Mouse (Mus musculus): ENCODE measurements around the gene Rnf166.

Rnf166 gene

GRCm38 (mm10) chr8:122475580-122476320, at the start of gene Rnf166, which contains the start of gene Ctu2:
Rnf166 (minus strand) TSS chr8:122476064.
Ctu2 (plus strand) TSS chr8:122476143.
- peak; percentile 96 for DNase-seq

GRCm38 (mm10) chr8:122525004-122525403, 49.1 kb upstream of the Rnf166 start:
- DNase-seq = no peak

GRCm38 (mm10) chr8:122524506-122524905, 48.6 kb upstream of the Rnf166 start:
- DNase-seq = peak; percentile 18 to 43

DNA sequence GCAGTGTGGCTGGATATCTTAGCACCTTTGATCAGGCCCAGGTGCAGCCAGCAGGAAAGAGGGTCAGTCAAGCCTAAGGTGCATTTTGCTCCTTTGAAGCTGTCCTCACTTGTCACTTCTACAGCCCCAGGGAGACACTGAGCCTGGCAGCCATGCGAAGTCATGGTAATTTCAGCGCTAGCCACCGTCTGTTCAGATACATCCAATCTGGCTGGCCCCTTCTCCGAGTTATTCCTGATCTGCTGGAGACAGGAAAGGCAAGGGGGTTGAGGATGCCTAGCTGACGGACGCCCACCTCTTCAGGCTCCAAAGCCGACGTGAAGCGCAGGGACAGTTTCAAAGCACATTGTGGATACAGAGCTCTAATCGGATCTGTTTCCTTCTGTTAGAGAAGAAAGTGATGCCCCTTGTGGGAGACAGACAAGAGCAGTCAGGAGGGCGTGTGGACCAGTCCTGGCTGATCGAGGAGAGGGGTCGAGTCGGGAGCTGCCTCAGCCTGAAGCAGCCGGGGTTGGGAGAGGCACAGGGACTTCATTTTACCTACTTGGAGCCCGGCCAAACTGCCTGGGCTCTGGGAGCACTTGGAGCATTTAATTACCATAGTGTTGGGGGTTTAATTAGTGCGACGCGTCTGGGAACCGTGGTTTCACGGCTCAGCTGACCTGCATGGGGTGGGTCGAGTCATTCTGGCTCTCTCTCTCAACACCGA, 47.9 kb upstream of the Rnf166 start:
- DNase-seq = peak in 1 of 2 experiments; percentile 27

DNA sequence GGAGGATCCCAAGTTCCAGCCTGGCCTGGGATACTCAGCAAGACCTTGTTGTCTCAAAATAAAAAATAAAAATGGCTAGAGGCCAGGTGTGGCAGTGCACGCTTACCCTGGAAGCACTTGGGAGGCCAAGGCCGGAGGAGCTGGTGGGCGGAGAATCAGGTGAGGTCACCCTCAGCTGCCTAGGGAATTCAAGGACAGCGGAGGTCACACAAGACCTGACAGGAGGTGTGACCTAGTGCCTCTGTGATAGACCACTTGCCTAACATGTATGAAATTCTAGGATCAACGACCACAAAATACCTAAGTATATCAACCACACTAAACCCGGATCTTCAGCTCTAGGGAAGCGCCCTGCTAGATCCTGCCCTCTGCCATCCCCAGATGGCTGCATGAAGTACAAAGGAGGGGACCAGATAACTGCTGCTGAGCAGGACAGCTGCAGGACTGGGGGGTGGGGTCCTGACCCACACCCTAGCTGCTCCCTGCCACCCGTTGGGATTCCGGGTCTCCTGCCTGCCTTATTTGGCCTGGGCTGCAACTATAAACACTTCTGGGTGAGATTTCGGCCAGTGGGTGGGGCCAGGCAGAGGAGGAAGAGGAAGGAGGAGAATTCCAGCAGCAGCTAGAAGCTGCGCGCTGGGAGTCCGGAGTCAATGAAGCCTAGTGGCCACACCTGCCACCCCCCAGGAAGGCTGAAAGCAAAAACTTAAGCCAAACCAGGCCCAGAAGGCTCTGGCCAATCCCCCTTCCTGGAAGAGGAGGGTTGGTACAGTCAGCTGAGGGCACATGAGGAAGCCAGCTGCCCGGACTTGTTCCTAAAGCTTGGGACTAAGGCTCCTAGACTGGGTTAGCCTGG, 47.2 kb upstream of the Rnf166 start:
- peak; percentile 81 to 88 for DNase-seq

DNA sequence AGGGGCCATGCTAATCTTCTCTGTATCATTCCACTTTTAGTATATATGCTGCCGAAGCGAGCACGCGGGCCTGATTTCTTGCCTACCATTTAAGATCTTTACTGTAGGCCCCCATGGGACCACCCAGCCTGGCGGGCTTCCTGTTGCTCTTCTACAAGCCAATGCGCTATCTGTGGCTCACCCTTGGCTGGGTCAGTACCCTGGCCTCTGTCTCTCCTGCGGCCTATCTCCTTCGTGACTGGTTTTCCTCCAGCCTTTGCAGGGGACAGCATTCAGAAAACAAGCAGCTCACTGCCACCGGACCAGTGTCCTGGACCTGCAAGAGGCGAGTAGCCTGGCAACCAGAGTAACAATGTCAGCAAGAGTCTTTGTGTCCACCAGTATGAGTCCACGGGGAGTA, 44.7 kb upstream of the Rnf166 start:
- DNase-seq = peak in 1 of 2 experiments; percentile 10

GRCm38 (mm10) chr8:122517541-122518190, 41.8 kb upstream of the Rnf166 start:
- peak; percentile 68 to 84 for DNase-seq

- no peak for DNase-seq
These were observed 39.8 kb upstream of the Rnf166 start for GRCm38 (mm10) chr8:122515699-122516098.

GRCm38 (mm10) chr8:122512392-122512791, 36.5 kb upstream of the Rnf166 start:
- DNase-seq = no peak

DNA sequence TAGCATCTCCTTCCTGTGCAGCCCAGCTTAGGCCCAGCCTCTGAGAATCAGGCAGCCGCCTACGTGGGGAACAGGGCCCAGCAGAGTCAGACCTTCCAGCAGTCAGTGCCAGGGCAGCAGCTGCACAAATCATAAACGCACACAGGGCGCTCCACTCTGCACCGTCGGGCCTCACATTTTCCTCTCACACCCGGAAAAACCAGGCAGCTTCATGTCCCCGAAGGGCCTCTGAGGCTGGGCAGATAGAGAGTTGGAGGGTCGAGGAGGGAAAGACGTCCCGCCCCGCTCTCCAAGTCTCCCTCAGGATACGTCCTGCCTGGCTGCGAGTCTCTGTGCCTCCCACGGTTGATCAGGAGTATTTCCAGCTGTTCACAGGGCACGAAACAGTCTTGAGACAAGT, 35.7 kb upstream of the Rnf166 start:
- peak; percentile 56 to 86 for DNase-seq

DNA sequence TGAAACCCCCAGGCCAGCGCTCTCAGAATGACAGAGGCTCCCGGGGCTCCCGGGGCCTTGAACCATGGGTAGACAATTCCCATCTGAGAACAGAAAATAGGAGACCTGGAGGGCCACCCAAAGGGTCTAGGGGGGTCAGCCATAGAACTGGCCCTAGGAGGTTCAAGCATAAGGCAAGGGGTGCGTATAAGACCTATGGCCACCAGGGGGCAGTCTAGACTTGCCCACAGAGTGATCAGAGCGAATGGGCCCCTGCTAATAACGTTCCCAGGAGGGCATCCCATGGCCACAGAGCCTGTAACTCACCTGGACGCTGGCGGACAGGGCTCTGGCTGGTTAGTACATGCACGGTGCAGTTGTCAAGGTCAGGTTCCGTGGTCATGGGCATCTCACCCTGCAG, 25.0 kb upstream of the Rnf166 start:
- peak; percentile 76 to 88 for DNase-seq

GRCm38 (mm10) chr8:122497912-122498311, 22.0 kb upstream of the Rnf166 start:
- peak in 1 of 2 experiments; percentile 33 for DNase-seq

DNA sequence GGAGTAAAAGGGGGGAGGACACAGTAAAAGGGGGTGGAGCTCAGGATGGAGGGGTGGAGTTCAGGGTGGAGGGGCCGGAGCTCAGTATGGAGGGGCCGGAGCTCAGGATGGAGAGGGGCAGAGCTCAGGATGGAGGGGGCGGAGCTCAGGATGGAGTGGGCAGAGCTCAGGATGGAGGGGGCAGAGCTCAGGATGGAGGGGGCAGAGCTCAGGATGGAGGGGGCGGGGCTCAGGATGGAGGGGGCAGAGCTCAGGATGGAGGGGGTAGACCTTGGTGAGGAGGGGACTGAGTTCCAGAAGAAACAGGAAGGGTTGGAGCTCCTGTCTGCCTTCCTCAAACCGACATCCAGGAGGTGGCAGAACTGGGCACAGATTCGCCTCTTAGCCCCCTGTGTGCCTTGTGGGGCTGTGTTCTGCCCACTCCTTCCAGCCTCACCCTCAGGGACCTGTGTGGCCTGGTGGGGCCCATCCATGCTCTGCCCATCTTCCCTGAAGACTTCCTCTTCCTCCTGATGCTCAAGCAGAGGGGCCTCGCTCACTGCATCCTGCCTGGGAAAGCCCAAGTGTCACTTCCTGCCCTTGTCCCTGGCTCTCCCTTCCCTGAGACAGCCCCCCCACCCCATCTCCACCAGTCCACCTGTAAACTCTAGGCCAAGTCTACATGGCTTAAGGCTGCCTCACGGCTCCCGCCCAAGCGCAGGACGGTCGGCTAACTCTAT, 21.3 kb upstream of the Rnf166 start:
- peak; percentile 43 to 71 for DNase-seq

DNA sequence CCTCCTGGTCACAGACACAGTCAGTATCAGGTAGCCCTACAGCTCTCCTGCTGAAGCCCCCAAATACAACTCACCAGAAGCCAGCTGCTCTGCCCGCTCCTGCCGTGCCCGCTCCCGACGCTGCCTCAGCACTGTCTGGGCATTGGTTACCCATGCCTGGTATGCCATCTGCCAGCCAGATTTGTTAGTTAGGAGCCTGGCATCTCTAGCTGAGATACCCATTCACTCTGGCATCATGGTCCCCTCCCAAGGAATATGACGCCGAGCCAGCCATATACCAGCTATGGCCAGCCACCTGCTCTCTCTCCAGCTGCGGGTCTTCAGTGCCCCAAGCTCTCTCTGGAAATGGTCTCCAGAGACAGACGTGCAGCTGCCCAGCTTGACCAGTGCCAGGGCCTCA, 12.5 kb upstream of the Rnf166 start:
- no peak for DNase-seq

DNA sequence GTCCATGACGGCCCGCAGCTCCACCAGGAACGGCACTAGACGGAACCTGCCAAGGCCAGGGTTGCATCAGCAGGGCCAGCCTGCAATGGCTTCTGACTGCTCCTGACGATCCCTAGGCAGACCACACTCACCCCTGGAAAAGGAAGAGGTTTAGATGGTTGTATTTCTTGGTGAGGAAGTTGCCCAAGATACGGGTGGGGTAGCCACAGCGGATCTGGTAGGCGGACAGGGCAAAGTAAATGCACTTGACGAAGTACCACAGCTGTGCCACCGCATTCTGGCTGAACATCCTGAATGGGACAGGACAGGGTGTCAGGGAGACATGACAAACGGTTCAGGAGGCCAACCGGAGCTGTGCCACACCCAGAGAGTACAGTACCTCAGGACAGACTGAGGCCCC, 9.0 kb upstream of the Rnf166 start:
- peak in 1 of 2 experiments; percentile 40 for DNase-seq

DNA sequence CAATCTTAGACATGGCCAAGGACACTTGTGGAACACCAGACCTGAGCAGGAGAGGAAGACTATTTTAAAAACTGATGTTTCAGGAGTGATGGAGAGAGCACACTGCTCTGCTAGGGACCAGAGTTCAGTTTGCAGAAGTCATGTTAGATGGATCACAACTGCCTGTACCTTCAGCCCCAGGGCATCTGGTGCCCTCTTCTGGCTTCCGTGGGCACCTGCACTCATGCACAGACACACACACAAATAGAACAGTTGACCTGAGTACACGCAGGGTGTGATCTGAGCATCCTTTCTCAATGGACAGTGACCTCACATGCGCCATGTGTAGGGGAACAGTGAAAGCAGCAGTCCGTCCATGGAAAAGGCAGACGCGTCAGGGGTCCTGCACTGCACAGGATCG, 8.0 kb upstream of the Rnf166 start:
- no peak for DNase-seq

- DNase-seq = no peak
These were observed 6.6 kb upstream of the Rnf166 start for GRCm38 (mm10) chr8:122482448-122482847.

DNA sequence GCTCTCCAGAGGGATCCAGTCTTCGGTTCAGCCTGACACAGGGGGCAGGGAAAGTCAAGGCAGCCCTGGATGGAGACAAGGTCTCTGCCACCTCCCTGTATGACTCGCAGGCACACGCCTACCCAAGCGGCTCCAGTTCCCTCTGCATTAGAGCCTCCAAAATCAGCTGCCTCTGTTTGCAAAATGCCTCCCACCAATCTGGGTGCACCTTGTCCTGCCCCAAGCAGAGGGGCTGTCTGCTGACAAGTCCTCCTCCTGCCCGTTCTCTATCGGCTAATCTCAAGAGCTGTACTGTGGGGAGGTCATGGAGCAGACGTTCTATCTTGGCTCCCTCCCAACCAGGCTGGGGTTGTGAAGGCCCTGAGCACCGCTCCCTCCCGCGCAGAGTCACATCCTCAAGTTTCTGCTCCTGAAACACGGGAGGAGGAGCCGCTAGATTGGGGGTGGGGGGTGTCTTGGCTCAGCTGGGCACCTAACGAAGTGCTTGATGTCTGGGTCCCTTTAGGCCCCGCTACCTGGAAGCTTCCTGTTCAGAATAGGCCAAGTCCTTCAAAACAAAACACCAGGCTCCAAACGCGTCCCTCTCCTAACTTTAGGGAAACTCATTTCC, 808 bp downstream of the Rnf166 start:
- peak; percentile 59 to 65 for DNase-seq

DNA sequence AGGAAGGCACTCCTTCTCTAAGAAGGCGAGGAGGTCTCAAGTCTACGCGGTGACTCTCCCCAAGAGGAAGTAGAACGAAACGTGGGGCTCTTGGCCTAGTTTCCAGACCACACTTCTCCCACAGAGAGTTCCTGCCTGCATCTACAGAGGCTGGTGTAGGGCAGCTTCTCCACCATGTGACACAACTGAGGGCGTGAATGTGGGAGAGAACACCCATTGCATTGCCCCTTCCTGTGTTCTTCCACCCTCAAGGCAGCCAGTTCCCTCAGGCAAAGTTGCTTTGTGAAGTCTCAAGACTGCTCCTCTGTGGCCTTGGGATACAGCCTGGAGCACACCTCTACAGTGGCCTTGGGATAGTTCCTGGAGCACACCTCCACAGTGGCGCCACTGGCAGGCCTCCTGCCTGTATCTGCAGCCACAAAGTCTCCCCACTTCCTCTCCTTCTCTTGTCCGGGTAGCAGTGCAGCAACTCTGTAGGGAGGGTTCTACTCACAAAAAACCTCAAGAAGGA, 1.9 kb downstream of the Rnf166 start:
- DNase-seq = peak in 1 of 2 experiments; percentile 53

DNA sequence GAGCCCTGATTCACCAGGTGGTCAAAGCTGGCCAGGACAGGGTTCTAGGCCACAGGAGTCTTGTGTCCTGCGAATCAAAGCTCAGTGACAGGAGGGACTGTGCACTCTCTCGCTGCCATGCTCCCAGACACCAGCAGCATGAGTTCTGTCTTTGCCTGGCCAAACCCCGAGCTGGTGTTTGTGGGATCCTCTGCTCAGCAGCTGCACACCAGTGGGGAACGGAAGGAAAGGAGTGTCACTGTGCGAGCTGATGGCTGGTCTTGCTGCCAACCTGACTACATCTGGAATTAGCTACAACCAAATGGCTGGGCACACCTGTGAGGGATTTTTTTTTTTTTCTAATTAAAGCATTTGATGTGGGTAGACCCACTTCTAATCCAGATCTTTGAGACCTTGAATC, 5.2 kb downstream of the Rnf166 start:
- no peak for DNase-seq

GRCm38 (mm10) chr8:122469965-122470364, 5.9 kb downstream of the Rnf166 start:
- DNase-seq = no peak
